Mouse (Mus musculus) heart, embryonic 14.5 days (tissue): ENCODE measurements around the gene Kctd20. TPM values are rescaled to one million over a fixed set of nuclear protein-coding genes. Genes with fewer than 3 reads are reported as not detected.

Experiments
- ATAC-seq: fragments of 200-750 bp; cut with Nextera tagmentation; 2 replicates; pipeline ENCODE4 v1.8.0; 2017; ENCODE audit warnings: low read depth, moderate TSS enrichment; ENCODE audit not compliant: insufficient number of reproducible peaks, insufficient read depth, low FRiP score
- H3K27ac ChIP-seq, 2 experiments: fragments of 200-500 bp in 1 of 2; fragments of 300-500 bp in 1 of 2; sonication (generic) in 1 of 2; replicated peaks in 1 of 2; 2 replicates each; pipeline ENCODE4 v1.5.1; 2012 to 2014; ENCODE audit warnings: low read depth in 2 of 2, low read length in 2 of 2, control low read depth in 1 of 2, mild to moderate bottlenecking in 1 of 2, mixed read lengths in 1 of 2; ENCODE audit not compliant: control insufficient read depth in 1 of 2, insufficient read depth in 1 of 2
- H3K27me3 ChIP-seq: fragments of 300-500 bp; sonication (generic); 2 replicates; pipeline ENCODE4 v1.6.1; 2014; ENCODE audit warnings: mild to moderate bottlenecking, low read length, control low read depth; ENCODE audit not compliant: control insufficient read depth, insufficient read depth
- H3K36me3 ChIP-seq: fragments of 300-500 bp; sonication (generic); 2 replicates; pipeline ENCODE4 v1.6.1; 2014; ENCODE audit warnings: mild to moderate bottlenecking, control low read depth, low read length, mixed read lengths; ENCODE audit not compliant: control insufficient read depth, insufficient read depth
- H3K4me1 ChIP-seq, 2 experiments: fragments of 200-500 bp in 1 of 2; fragments of 300-500 bp in 1 of 2; sonication (generic) in 1 of 2; 2 replicates each; pipeline ENCODE4 v1.6.1; 2012 to 2014; ENCODE audit warnings: low read length in 2 of 2, control low read depth in 1 of 2, mixed read lengths in 1 of 2; ENCODE audit not compliant: control insufficient read depth in 2 of 2, insufficient read depth in 2 of 2
- H3K4me2 ChIP-seq: fragments of 300-500 bp; sonication (generic); 2 replicates; pipeline ENCODE4 v1.6.1; 2014; ENCODE audit warnings: mild to moderate bottlenecking, low read length
- H3K4me3 ChIP-seq, 2 experiments: fragments of 200-500 bp in 1 of 2; fragments of 300-500 bp in 1 of 2; sonication (generic) in 1 of 2; 2 replicates each; pipeline ENCODE4 v1.5.1; 2012 to 2014; ENCODE audit warnings: low read length in 2 of 2, mild to moderate bottlenecking in 2 of 2, control low read depth in 1 of 2, low read depth in 1 of 2, moderate library complexity in 1 of 2; ENCODE audit not compliant: control insufficient read depth in 1 of 2, insufficient read depth in 1 of 2
- H3K9ac ChIP-seq: fragments of 300-500 bp; sonication (generic); 2 replicates; pipeline ENCODE4 v1.6.1; 2014; ENCODE audit warnings: mild to moderate bottlenecking, low read length
- H3K9me3 ChIP-seq: fragments of 300-500 bp; sonication (generic); 2 replicates; pipeline ENCODE4 v1.6.1; 2016; ENCODE audit warnings: low read length, control low read depth; ENCODE audit not compliant: control insufficient read depth
- WGBS: fragments of 180-500 bp; shearing (Covaris S2); extraction: QIAGEN DNeasy Blood & Tissue Kit; methylation state at CpG from one replicate; pipeline ENCODE4 v1.1.7; 2014; 5-methylcytosine and 5-hydroxymethylcytosine counted together
- polyA plus RNA-seq: library from polyadenylated mRNA; unstranded; fragments of >200 nt; fragmentation: Nextera tagmentation; extraction: Ambion mirVana; gene quantifications from 2 replicates; pipeline ENCODE4 v1.2.1, GENCODE M21; 2014

The Kctd20 gene
- polyA plus RNA-seq, 1 experiment from 2014 or later, result 53.2 TPM

GRCm38 (mm10) chr17:29000465-29000864 is 48.7 kb downstream of the Kctd20 start:
- Histone ChIP-seq H3K4me3 (no peak overlapping the region), H3K4me1 (peaks cover 0 to 2% of the 10 kb centered on the region in 2 experiments; a peak in 1 of 4 replicates), H3K27ac (no peak overlapping the region), H3K9ac (no peak overlapping the region), H3K27me3 (no peaks in the 10 kb centered on the region), H3K9me3 (no peaks in the 10 kb centered on the region), H3K4me2 (no peak overlapping the region), H3K36me3 (peaks cover 50% of the 10 kb centered on the region)
- 87% methylated on average over 6 of the region's 6 CpGs for WGBS
- no peak for ATAC-seq

DNA sequence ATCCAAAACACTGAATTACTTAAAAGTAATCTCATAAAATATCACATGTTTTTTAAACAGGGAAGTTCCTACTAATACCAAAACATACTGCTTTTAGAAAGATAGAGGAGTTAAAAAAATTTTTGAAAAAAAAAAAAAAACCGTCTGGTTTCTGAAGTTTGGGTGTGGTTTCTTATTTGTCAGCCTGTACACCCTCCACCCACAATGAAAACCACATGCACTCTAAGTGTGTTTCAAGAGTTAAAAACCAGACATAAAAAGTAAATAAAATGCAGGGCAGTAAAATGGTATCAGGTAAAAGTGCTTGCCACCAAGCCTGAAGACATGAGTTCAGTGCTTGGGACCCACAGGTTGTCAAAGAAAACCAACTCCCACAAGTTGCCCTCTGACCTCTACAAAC is 52.0 kb downstream of the Kctd20 start:
- no peaks in the 10 kb centered on the region for H3K9me3 ChIP-seq
- H3K27me3 ChIP-seq, result no peaks in the 10 kb centered on the region
- peaks cover 23% of the 10 kb centered on the region for H3K36me3 ChIP-seq
- no peak overlapping the region for H3K27ac ChIP-seq
- no peak overlapping the region for H3K4me3 ChIP-seq
- H3K4me1 ChIP-seq, result peaks cover 0 to 15% of the 10 kb centered on the region in 2 experiments; a peak in 2 of 4 replicates
- H3K4me2 ChIP-seq, result no peak overlapping the region
- no peak for ATAC-seq
- WGBS, result 58% methylated on average over 1 of the region's 1 CpGs
- no peak overlapping the region for H3K9ac ChIP-seq

- WGBS, result 94% methylated on average over 3 of the region's 3 CpGs
- H3K4me1 ChIP-seq, result peaks cover 0 to 15% of the 10 kb centered on the region in 2 experiments; a peak in 2 of 4 replicates
- no peaks in the 10 kb centered on the region for H3K27me3 ChIP-seq
- H3K9me3 ChIP-seq, result no peaks in the 10 kb centered on the region
- H3K36me3 ChIP-seq, result peaks cover 10% of the 10 kb centered on the region
- no peak overlapping the region for H3K27ac ChIP-seq
- no peak overlapping the region for H3K4me2 ChIP-seq
- no peak for ATAC-seq
- no peak overlapping the region for H3K4me3 ChIP-seq
- H3K9ac ChIP-seq, result no peak overlapping the region
Observed at GRCm38 (mm10) chr17:29005002-29005401, 53.3 kb downstream of the Kctd20 start.

DNA sequence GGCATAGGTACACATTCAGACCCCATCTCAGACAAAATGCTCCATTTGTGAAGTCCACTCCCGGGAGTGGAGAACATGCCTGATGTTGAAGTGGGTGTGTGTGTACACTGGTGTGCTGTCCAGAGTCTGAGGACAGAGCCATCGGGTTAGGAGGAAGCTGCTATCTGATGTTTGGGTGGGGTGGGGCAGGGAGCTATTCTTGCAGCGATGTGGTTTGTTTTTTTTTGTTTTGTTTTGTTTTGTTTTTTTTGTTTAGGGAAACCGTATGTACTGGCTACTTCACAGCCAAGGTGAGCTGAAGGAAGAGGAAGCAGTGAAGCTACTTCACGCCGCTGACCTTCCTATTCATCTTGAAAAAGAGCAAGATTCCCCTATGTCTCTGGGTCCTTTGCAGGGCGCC is 55.1 kb downstream of the Kctd20 start:
- Histone ChIP-seq H3K4me3 (peak overlapping the region; percentile 80 to 86), H3K4me1 (peaks cover 0 to 15% of the 10 kb centered on the region in 2 experiments; a peak in 2 of 4 replicates), H3K9ac (peak overlapping the region; percentile 96), H3K27me3 (no peaks in the 10 kb centered on the region), H3K36me3 (no peaks in the 10 kb centered on the region), H3K9me3 (no peaks in the 10 kb centered on the region), H3K27ac (peak overlapping the region; percentile 92 to 93), H3K4me2 (peak overlapping the region; percentile 73)
- ATAC-seq, result no peak
- WGBS, result 5% methylated on average over 7 of the region's 7 CpGs

GRCm38 (mm10) chr17:29007243-29007640 is 55.5 kb downstream of the Kctd20 start:
- Histone ChIP-seq H3K4me1 (peaks cover 0 to 15% of the 10 kb centered on the region in 2 experiments; a peak in 2 of 4 replicates), H3K27me3 (no peaks in the 10 kb centered on the region), H3K9ac (peak overlapping the region; percentile 96), H3K4me2 (peak overlapping the region; percentile 73), H3K27ac (peak overlapping the region; percentile 92 to 93), H3K9me3 (no peaks in the 10 kb centered on the region), H3K36me3 (no peaks in the 10 kb centered on the region), H3K4me3 (peak overlapping the region; percentile 80 to 86)
- ATAC-seq, result 0 out of 2 replicates have a peak, but pooled peaks have one; percentile 18
- under 1% methylated on average over 19 of the region's 19 CpGs for WGBS

- Histone ChIP-seq H3K4me2 (peak within 1 kb of the TSS; percentile 73), H3K4me1 (peaks cover 0 to 15% of the 10 kb centered on the region in 2 experiments; a peak in 2 of 4 replicates), H3K9ac (peak within 1 kb of the TSS; percentile 96), H3K36me3 (no peaks in the 10 kb centered on the region), H3K9me3 (no peaks in the 10 kb centered on the region), H3K27me3 (no peaks in the 10 kb centered on the region), H3K4me3 (peak within 1 kb of the TSS; percentile 80 to 86), H3K27ac (peak within 1 kb of the TSS; percentile 92 to 93)
- under 1% methylated on average over 65 of the region's 65 CpGs for WGBS
- peak; percentile 91 for ATAC-seq
Observed at GRCm38 (mm10) chr17:29007641-29008325, 56.0 kb downstream of the Kctd20 start, which contains the start of gene Stk38. Gene Stk38, minus strand, starts transcription at chr17:29007995.

GRCm38 (mm10) chr17:29008326-29008650 is 56.5 kb downstream of the Kctd20 start:
- 18% methylated on average over 8 of the region's 8 CpGs for WGBS
- no peak for ATAC-seq

More at GRCm38 (mm10) chr17:29008326-29008650, 56.5 kb downstream of the Kctd20 start:
- Histone ChIP-seq H3K4me3 (peak overlapping the region; percentile 80 to 86), H3K9ac (peak overlapping the region; percentile 96), H3K27ac (peak overlapping the region; percentile 48 to 92), H3K36me3 (no peaks in the 10 kb centered on the region), H3K4me1 (peaks cover 0 to 15% of the 10 kb centered on the region in 2 experiments; a peak in 2 of 4 replicates), H3K9me3 (no peaks in the 10 kb centered on the region), H3K27me3 (no peaks in the 10 kb centered on the region), H3K4me2 (peak overlapping the region; percentile 73)
